9 mouse cellular contexts compared by ENCODE assay signal in the genomic region with DNA sequence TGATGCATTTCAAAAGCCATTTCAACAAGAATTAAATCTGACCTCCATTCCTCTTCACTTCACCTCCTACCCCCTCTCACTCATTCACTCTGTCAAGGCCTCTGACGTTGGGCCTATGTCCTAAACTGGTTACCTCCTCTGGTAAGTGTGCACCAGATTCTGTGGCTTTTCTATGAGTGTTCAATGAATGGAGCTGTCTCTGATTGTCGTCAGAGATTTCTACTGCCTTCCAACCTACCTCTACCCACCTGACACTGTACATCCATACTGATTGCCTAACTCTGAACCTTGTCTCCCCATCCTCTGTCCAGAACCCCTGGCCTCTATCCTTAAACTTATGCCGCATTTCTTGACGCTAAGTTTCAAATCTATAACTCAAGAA. TPM values are rescaled to one million over a fixed set of nuclear protein-coding genes. Genes with fewer than 3 reads are reported as not detected.
DNase-seq lines count a peak whose midpoint lies in the region; ATAC-seq lines count a peak whose summit lies in the region.
"Had no signal": no experiment of that assay in that cellular context is flagged by ENCODE, and none has a peak within 500 bp of the region (broad histone marks: within the 10 kb centered on the region; RNA-seq: fewer than 3 reads in every experiment).

No protein-coding gene starts in this region.

- WGBS in kidney, embryonic 15.5 days, result 19% methylated on average over 4 of the region's 4 CpGs
- 21% methylated on average over 4 of the region's 4 CpGs for WGBS in hindbrain, embryonic 16.5 days
- WGBS in midbrain, embryonic 15.5 days, result 19% methylated on average over 4 of the region's 4 CpGs

- peak overlapping the region; percentile 61 for H3K9ac ChIP-seq in kidney, embryonic 15.5 days
- peak overlapping the region; percentile 79 for H3K9ac ChIP-seq in hindbrain, embryonic 16.5 days (ENCODE audit: low read depth, low read length)
- peak overlapping the region; percentile 47 for H3K9ac ChIP-seq in midbrain, embryonic 15.5 days

- H3K36me3 ChIP-seq in kidney, embryonic 15.5 days, result peaks cover 24% of the 10 kb centered on the region
- peaks cover 7% of the 10 kb centered on the region; the same call in 1 of the 2 replicates for H3K36me3 ChIP-seq in hindbrain, embryonic 16.5 days (ENCODE audit: control insufficient read depth, insufficient read depth, low read length)
- H3K36me3 ChIP-seq in midbrain, embryonic 15.5 days (replicated peaks), result peaks cover 4% of the 10 kb centered on the region; the same call in 1 of the 2 replicates

- peak overlapping the region; percentile 97 for H3K27ac ChIP-seq in kidney, embryonic 15.5 days
- H3K27ac ChIP-seq in hindbrain, embryonic 16.5 days (ENCODE audit: low read depth, low read length), result peak overlapping the region; percentile 95
- H3K27ac ChIP-seq in midbrain, embryonic 15.5 days, result peak overlapping the region; percentile 91

- H3K4me3 ChIP-seq in kidney, embryonic 15.5 days (replicated peaks), result peak overlapping the region; percentile 70
- peak overlapping the region; percentile 77 for H3K4me3 ChIP-seq in hindbrain, embryonic 16.5 days (ENCODE audit: low read length)
- H3K4me3 ChIP-seq in midbrain, embryonic 15.5 days, result peak overlapping the region; percentile 71

- H3K27me3 ChIP-seq in kidney, embryonic 15.5 days, result no peaks in the 10 kb centered on the region
- no peaks in the 10 kb centered on the region for H3K27me3 ChIP-seq in hindbrain, embryonic 16.5 days (replicated peaks; ENCODE audit: control insufficient read depth, insufficient read depth, low read length)
- H3K27me3 ChIP-seq in midbrain, embryonic 15.5 days (replicated peaks), result no peaks in the 10 kb centered on the region

- DNase-seq in kidney, postnatal 25 days, result no peak
- no peak for DNase-seq in natural killer cell, adult 2 months (ENCODE audit: low spot score in 2 of 2)
- DNase-seq in right cerebral cortex, postnatal 14 days, result no peak
- DNase-seq in embryo, embryonic 11 days, result no peak

- peak; percentile 0; the same call in 1 of the 2 replicates for ATAC-seq in kidney, embryonic 15.5 days (replicated peaks; ENCODE audit: low FRiP score)
- ATAC-seq in common myeloid progenitor, adult 5-6 weeks (replicated peaks; ENCODE audit: low read depth, poor library complexity, severe bottlenecking), result 0 out of 2 replicates have a peak, but pooled peaks have one; percentile 1
- no peak for ATAC-seq in hindbrain, embryonic 16.5 days
- ATAC-seq in midbrain, embryonic 15.5 days (replicated peaks), result peak; percentile 19

- H3K4me1 ChIP-seq in kidney, embryonic 15.5 days, result peaks cover 28% of the 10 kb centered on the region
- H3K4me1 ChIP-seq in hindbrain, embryonic 16.5 days (ENCODE audit: control insufficient read depth, insufficient read depth, low read depth, low read length), result peaks cover 9% of the 10 kb centered on the region
- peaks cover 20% of the 10 kb centered on the region for H3K4me1 ChIP-seq in midbrain, embryonic 15.5 days

- H3K9me3 ChIP-seq in kidney, embryonic 15.5 days (replicated peaks), result no peaks in the 10 kb centered on the region
- no peaks in the 10 kb centered on the region for H3K9me3 ChIP-seq in hindbrain, embryonic 16.5 days (ENCODE audit: control insufficient read depth, low read length)
- no peaks in the 10 kb centered on the region for H3K9me3 ChIP-seq in midbrain, embryonic 15.5 days

- peak overlapping the region; percentile 56 for H3K4me2 ChIP-seq in kidney, embryonic 15.5 days
- H3K4me2 ChIP-seq in hindbrain, embryonic 16.5 days (ENCODE audit: low read length), result peak overlapping the region; percentile 56
- peak overlapping the region; percentile 52 for H3K4me2 ChIP-seq in midbrain, embryonic 15.5 days

RNA-seq across cellular contexts. Expression of gene Rab4b, which starts 0.8 kb away (rescaled TPM):
- 60.1 and 66.8 TPM in 2 replicates for polyA plus RNA-seq in kidney, embryonic 15.5 days (2015; fragmentation: Nextera tagmentation; extraction: Ambion mirVana)
- total RNA-seq in common myeloid progenitor, adult 5-6 weeks (2017), result 10.6 and 21.7 TPM in 2 replicates
- 112 and 118 TPM in 2 replicates for polyA plus RNA-seq in hindbrain, embryonic 16.5 days (2015; fragmentation: Nextera tagmentation; extraction: Ambion mirVana)
- polyA plus RNA-seq in midbrain, embryonic 15.5 days (2015; fragmentation: Nextera tagmentation; extraction: Ambion mirVana), result 101 and 107 TPM in 2 replicates

RNA-seq across cellular contexts. Expression of gene Gm21983, which starts 3.0 kb away (rescaled TPM):
- 1.3 TPM in 1 of 2 replicates, not detected in the other for polyA plus RNA-seq in kidney, embryonic 15.5 days (2015; fragmentation: Nextera tagmentation; extraction: Ambion mirVana)
- not detected in 2 replicates for total RNA-seq in common myeloid progenitor, adult 5-6 weeks (2017)
- polyA plus RNA-seq in hindbrain, embryonic 16.5 days (2015; fragmentation: Nextera tagmentation; extraction: Ambion mirVana), result not detected in 2 replicates
- 0.40 and 0.62 TPM in 2 replicates for polyA plus RNA-seq in midbrain, embryonic 15.5 days (2015; fragmentation: Nextera tagmentation; extraction: Ambion mirVana)
- total RNA-seq: layer of hippocampus, postnatal 14 days had no signal

RNA-seq across cellular contexts. Expression of gene Mia, which starts 3.0 kb away (rescaled TPM):
- 18.3 and 20.3 TPM in 2 replicates for polyA plus RNA-seq in kidney, embryonic 15.5 days (2015; fragmentation: Nextera tagmentation; extraction: Ambion mirVana)
- total RNA-seq in common myeloid progenitor, adult 5-6 weeks (2017), result 0.23 TPM in 1 of 2 replicates, not detected in the other
- 30.3 and 40.5 TPM in 2 replicates for polyA plus RNA-seq in hindbrain, embryonic 16.5 days (2015; fragmentation: Nextera tagmentation; extraction: Ambion mirVana)
- polyA plus RNA-seq in midbrain, embryonic 15.5 days (2015; fragmentation: Nextera tagmentation; extraction: Ambion mirVana), result 14.0 and 16.2 TPM in 2 replicates

RNA-seq across cellular contexts. Expression of gene Egln2, which starts 11.3 kb away (rescaled TPM):
- 65.4 and 74.9 TPM in 2 replicates for polyA plus RNA-seq in kidney, embryonic 15.5 days (2015; fragmentation: Nextera tagmentation; extraction: Ambion mirVana)
- total RNA-seq in common myeloid progenitor, adult 5-6 weeks (2017), result 18.6 and 24.7 TPM in 2 replicates
- polyA plus RNA-seq in hindbrain, embryonic 16.5 days (2015; fragmentation: Nextera tagmentation; extraction: Ambion mirVana), result 92.7 and 102 TPM in 2 replicates
- 113 and 126 TPM in 2 replicates for polyA plus RNA-seq in midbrain, embryonic 15.5 days (2015; fragmentation: Nextera tagmentation; extraction: Ambion mirVana)

RNA-seq across cellular contexts. Expression of gene BC024978, which starts 17.6 kb away (rescaled TPM):
- polyA plus RNA-seq in kidney, embryonic 15.5 days (2015; fragmentation: Nextera tagmentation; extraction: Ambion mirVana), result 3.9 and 4.2 TPM in 2 replicates
- 4.8 and 5.7 TPM in 2 replicates for total RNA-seq in common myeloid progenitor, adult 5-6 weeks (2017)
- polyA plus RNA-seq in hindbrain, embryonic 16.5 days (2015; fragmentation: Nextera tagmentation; extraction: Ambion mirVana), result 2.7 and 3.7 TPM in 2 replicates
- 3.7 and 3.9 TPM in 2 replicates for polyA plus RNA-seq in midbrain, embryonic 15.5 days (2015; fragmentation: Nextera tagmentation; extraction: Ambion mirVana)
